Mouse (Mus musculus) cerebral cortex, adult 2 months (tissue): Measurements from ENCODE around the gene Serpina3i.

Experiments
- WGBS: fragments of 180-500 bp; shearing (Covaris S2); methylation state at CpG from one replicate; pipeline ENCODE4 v1.1.7; 2018; 5-methylcytosine and 5-hydroxymethylcytosine counted together

Serpina3i gene

DNA sequence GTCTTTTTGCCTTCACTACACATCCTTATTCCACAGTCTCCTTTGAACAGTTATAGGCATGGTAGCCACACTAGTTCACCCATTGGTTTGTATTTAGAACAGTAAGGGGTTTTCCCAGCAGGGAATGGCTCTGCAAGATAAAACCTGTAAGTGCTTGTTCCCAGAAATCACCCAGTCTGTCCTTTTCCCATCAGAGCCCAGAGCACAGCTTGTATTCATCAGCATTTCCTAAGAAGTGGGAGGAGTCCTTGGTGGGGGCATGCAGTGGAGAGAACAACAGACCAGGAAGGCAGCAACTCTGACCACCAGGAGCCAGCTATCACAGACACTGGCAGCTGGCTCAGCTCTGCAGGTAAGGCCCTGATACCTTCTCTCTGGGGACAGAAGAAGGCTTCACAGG is at the start of gene Serpina3i:
Gene Serpina3i (plus strand): TSS at position 260 of the 400 bp plus-strand sequence.

DNA sequence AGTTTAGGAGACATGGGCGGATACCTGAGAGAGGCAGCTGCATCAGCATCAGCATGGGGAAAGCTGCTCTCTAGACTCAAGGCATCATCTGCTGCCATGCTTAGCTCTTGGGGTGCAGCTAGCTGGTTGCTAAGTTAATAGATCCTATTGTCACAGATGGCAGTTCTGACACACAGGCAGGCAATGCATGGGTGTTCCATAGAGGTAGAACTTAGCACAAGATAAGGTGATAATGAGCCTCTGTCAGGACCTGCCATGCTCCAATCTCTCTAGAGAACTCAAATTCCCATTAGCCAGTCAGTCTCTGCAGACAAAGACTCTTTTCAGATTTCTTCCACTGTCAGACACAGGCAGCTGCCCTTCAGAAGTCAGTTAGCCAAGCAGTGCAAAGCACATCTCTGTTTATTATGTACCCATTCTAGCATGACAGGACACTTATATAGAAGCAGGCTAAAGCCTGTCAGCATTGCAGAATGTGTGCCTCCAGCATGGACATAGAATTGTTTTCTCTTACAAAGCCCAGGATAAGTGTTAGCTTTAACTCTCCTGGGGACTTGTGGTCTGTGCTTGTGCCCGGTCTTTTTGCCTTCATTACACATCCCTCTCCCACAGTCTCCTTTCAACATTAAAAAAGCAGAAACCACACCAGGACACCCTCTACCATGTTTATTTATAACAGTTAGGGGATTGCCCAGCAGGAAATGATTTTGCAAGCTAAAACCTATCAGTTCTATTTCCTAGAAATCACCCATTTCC is 49.1 kb upstream of the Serpina3i start:
- WGBS: 82% methylated on average over 2 of the region's 2 CpGs

DNA sequence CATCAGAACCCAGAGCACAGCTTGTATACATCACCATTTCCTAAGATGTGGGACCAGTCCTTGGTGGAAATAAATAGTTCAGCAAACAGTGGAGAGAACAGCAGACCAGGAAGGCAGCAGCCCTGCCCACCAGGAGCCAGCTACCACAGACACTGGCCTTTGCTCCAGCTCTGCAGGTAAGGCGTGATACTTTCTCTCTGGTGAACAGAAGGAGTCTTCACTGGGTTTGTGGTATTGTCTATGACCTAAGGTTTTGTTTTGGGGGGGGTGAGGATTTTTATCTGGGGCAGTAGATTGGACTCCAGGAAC is 48.5 kb upstream of the Serpina3i start, which contains the start of gene Serpina3f:
Gene Serpina3f (plus strand): TSS at position 100 of the 309 bp plus-strand sequence.
- WGBS: 88% methylated on average over 1 of the region's 1 CpGs

DNA sequence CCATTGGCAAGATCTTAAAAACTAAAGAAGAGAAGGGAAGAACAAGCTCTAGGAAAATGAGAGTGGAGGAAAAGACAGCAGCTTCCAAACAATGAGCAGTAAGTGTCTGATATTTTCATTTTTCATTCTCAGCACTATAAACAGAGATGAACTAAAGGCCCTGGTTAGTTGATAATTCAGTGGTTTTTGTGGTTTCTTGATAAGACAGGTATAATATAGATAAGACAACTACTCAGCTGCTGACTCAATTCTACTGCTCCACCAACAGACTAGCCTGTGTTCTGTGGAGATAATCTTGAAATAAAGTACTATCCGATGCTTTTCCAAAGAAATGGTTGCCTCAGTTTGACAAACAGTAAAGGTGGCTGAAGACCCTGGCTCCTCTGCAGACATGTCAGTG is 47.7 kb upstream of the Serpina3i start:
- 92% methylated on average over 1 of the region's 1 CpGs for WGBS

DNA sequence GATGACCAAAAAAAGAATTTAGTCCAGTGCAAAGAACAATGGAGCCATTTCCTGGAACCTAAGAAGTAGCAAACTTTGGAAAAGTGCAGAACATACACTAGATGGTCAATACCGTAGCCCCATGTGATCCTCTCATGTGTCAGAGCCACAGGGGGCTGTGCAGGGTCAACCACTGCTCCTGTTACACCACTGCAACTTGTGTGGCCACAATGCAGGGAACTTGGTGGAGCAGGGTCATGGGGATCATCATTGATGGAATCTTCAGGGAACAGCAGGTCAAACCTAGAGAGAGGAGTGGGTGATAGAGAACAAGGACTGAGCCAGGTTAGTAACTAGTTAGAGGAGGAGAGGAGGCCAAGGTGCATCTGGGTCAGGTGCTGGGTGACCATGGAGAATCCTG is 41.3 kb upstream of the Serpina3i start:
- WGBS: 89% methylated on average over 1 of the region's 1 CpGs

DNA sequence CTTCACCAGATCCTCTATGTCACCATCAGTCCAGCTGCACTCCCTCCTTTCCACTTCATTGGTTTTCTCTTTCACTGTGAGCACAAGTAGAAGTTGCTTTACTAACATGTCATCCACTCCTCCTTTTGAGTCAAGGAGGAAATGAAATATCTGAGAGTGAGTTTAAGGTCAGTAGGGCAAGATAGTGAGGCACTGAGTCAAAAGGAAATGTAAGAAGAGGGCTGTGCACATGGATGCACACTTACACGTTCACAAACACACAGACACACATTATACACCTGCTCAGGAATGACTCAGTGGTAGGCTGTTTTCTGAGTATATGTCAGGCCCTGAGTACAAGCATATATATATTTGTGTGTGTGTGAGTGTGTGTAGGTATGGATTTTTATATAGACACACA is 39.2 kb upstream of the Serpina3i start:
- WGBS: 73% methylated on average over 1 of the region's 1 CpGs

DNA sequence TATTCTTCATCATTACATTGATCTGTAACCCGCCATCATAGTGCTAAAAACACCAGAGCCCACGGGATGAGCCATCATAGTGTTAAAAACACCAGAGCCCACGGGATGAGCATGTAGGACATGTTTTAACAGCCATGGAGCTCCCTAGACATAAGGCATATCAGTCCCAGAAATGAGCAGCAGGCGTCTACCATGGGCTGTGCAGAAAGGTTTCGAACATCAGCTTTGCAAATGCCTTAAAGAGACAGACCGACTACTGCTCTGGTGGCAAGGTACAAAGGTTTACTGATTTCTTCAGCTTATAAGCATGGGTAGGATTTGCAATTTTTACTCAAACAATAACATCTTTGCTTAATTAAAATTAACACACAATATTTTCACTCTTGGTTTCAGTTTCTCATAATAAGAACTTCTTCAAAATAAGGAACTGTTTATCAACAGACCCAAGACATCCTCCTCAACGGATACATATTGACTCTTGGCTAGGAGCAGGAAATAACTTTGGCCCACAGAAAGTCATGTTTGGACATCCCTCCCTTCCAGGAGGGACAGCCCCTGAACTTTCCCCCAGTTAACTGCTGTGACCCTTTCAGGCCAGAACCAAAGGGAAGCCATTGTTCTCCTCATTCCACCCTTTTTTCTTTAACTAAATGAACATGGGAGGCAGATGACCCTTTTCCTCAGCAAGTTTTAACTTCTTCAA is 38.2 kb upstream of the Serpina3i start:
- 70% methylated on average over 7 of the region's 7 CpGs for WGBS

DNA sequence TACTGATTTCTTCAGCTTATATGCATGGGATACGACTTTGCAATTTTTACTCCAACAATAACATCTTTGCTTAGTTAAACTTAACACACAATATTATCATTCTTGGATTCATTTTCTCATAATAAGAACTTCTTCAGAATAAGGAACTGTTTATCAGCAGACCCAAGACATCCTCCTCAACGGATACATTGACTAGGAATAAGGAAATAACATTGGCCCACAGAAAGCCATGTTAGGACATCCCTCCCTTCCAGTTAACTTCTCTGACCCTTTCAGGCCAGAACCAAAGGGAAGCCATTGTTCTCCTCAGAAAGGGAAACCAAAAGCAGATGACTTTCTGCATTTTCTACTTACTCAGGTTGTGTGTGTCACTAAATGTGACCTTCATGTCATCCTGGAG is 32.2 kb upstream of the Serpina3i start:
- 72% methylated on average over 2 of the region's 2 CpGs for WGBS

DNA sequence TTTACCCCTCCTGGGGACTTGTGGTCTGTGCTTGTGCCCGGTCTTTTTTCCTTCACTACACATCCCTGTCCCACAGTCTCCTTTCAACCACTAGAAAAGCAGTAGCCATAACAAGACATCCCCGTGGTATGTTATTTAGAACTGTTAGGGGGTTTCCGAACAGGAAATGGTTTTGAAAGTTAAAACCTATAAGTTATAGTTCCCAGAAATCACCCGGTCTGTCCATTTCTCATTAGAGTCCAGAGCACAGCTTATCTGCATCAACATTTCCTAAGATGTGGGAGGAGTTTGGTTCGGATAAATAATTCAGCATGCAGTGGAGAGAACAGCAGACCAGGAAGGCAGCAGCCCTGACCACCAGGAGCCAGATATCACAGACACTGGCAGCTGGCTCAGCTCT is 27.0 kb upstream of the Serpina3i start, which contains the start of gene Serpina3g:
Gene Serpina3g (plus strand): TSS at position 331 of the 400 bp plus-strand sequence.
- WGBS: 80% methylated on average over 5 of the region's 5 CpGs

DNA sequence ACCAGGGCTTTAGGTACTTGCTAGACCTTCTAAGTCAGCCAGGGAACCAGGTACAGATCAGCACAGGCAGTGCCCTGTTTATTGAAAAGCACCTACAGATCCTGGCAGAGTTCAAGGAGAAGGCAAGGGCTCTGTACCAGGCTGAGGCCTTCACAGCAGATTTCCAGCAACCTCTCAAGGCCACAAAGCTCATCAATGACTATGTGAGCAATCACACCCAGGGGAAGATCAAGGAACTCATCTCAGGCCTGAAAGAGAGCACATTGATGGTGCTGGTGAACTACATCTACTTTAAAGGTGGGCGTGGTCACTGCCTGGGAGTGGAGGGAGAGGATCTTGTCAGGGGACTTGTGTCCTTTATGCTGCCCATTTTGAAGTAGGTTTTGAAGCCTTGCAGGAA is 24.9 kb upstream of the Serpina3i start:
- 100% methylated on average over 1 of the region's 1 CpGs for WGBS

DNA sequence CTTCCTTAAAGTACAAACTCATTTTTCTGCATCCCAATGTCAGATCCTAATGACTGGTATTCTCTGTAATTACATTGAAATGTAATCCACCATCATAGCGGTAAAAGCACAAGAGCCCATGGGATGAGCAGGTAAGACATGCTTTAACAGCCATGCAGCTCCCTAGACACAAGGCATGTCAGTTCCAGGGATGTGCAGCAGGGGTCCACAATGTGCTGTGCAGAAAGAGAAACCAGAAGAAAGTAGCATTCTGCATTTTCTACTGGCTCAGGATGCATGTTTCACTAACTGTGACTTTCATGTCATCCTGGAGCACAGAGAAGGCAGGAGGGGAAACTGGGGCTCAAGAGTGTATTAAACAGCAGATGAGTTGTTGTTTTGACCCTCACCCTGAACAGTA is 17.8 kb upstream of the Serpina3i start:
- 88% methylated on average over 1 of the region's 1 CpGs for WGBS

DNA sequence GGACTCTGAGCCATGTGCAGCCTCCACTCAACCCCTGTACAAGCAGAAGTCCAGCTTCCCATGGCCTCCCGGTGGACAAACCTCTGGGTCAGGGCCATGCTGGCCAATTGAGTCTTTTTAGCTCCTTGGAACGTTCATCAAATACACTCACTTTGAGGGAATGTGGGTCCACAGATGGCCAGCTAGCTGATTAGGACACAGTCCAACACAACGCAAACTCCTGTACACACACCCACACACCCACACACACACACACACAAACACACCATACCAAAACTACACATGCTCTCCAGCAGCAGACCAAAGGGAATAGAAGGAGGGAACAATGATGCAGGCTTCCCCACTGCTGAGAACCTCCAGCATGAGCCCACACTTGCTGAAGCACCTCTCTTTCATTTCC is 17.3 kb upstream of the Serpina3i start:
- WGBS: 37% methylated on average over 3 of the region's 3 CpGs

DNA sequence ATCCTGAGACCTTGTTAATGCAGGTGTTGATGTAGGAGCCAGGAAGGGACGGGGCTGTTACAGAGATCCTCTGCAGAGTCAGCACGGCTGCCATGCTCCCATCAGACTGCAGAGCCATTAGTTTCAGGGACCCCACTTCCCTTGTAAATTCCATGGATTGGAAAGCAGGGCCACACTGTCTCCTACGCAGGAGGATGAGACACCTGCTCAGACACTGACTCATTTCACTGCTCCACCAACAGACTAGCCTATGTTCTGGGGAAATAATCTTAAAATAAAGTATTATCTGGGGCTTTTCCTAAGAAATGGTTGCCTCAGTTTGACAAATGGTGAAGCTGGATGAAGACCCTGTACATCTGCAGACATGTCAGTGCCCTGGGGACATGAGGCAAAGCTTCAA is 14.7 kb upstream of the Serpina3i start:
- WGBS: 70% methylated on average over 3 of the region's 3 CpGs

DNA sequence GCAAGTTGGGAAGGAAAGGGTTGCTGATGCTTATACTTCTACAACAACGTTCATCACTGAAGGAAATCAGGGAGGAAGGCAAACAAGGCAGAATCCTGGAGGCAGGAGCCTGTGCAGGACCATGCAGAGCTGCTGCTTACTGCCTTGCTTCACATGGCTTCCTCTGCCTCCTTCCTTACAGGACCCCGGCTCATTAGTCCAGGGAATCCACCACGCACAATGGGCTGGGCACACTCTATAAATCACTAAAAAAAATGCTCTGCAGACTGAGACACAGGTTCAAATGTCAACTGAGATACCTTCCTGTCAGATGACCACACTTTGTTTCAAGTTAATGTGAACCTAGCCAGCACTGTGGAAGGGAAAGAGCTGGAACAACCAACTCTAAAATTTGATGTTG is 1.9 kb upstream of the Serpina3i start:
- WGBS: 78% methylated on average over 3 of the region's 3 CpGs

DNA sequence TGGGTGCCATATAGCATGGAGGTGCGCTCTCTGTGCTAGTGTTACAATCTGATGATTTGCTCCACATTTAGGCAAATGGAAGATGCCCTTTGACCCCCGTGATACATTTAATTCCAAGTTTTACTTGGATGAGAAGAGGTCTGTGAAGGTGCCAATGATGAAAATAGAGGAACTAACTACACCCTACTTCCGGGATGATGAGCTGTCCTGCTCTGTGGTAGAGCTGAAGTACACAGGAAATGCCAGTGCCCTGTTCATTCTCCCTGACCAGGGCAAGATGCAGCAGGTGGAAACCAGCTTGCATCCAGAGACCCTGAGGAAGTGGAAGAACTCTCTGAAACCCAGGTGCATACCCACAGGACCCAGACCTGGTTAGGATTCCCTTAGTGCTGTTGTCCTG is 3.5 kb downstream of the Serpina3i start:
- 78% methylated on average over 3 of the region's 3 CpGs for WGBS

DNA sequence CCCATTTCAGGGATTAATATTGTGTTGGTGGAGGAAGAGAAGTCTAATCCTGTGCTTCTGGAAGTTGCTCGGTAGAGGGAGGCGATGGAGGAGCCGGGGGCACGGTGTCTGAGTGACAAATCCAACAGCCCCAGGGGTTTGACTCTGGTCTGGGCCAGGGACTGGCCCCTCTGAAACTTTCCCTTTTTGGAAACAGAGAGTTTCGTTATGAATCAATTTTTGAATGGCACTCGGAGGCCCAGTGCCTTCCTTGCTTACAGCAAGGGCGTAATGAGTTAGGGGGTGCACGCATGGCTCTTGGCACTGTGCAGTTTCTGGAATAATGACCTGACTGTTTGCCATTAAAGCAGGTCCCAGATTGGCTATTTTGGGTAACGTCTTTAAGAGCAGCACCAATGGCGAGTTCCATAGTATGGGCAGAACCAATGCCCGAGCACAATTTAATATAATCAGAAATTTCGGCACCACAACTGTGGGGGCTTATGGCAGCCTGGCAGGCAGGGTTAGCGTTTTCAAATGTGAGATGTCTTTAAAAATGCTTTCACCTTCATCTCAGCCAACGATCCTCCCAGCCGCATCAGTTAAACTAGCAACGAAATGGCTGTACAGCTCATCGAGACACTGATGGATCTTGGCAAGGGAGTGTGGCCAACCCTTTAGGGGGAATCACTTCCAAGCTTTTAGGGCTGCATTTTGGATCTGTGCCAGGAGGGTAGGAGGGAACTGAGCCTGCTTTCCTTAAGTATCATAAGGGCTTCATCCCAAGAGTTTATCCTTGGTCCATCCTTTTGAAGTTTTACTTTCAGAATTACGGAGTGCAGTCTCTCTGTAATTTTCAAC is 15.5 kb downstream of the Serpina3i start:
- WGBS: 52% methylated on average over 18 of the region's 18 CpGs

DNA sequence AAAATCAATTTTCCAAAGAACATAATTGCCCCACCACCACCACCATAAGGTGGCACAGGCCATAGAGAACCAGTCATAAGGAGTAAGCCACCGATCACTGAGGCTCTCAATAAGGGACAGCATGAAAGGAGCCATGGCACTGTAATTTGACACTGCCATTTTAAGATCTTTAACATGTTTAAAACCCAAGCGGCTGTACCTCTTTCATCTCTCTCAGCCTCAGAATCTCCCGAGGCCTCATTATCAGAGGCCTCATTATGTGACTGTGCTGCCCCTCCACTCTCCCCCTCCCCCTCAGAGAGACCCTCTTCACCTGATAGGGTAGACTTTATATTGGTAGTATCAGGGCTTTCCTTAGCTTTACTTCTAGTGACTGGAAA is 16.1 kb downstream of the Serpina3i start:
- 27% methylated on average over 3 of the region's 3 CpGs for WGBS

DNA sequence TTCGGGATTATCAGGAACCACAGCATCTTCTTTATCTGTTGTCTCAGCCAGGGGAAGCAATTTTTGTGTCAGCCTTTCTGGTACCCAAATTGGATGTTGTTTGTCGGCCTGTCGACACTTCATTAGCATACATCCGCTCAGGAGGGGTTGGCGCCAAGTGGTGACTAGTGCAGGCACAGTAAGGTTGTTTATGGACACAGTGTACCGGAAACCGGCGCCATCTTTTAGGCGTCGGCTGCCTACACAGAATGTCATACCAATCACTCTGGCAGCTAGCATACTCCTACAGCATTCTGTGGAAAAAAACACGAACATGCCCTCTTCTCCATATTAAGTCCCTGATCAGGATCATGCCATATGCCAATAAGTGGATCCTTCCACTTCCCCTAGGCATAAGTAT is 20.5 kb downstream of the Serpina3i start:
- 68% methylated on average over 11 of the region's 11 CpGs for WGBS

DNA sequence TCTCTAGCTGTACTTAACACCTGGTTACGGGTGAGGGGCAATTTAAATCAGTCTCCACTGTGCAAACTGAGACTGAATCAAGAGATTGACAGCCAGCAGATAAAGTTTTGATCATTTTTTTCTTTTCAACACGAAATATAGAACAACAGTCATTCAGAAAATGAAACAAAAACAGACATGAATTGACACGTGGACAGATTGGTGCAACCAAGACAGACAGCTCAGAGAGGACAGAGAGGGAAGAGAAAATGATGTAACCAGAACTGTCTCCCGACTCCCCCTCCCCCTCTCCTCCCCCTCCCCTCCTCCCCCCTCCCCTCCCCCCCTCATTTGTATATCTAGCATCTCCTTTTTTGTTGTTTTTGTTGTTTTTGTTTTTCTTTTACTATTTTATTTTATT is 26.9 kb downstream of the Serpina3i start:
- 49% methylated on average over 4 of the region's 4 CpGs for WGBS

DNA sequence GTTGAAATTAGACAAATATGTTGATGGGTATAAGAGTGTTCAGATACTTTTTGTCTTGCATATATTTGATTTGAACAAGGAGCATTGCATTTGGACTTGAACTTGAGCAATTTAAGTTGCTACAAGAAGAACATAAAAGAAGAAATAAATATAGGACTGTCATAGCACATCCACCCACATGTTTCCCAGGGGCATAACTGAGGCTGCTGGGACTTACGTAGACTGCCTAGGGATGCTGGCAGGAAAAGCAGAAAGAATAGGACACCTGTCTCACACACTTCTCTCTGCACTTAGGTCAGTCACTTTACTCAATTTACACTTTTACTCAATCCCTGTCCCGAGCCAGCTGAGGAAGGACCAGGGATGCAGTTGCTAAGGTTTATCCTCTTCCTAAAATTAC is 31.0 kb downstream of the Serpina3i start:
- 59% methylated on average over 2 of the region's 2 CpGs for WGBS

DNA sequence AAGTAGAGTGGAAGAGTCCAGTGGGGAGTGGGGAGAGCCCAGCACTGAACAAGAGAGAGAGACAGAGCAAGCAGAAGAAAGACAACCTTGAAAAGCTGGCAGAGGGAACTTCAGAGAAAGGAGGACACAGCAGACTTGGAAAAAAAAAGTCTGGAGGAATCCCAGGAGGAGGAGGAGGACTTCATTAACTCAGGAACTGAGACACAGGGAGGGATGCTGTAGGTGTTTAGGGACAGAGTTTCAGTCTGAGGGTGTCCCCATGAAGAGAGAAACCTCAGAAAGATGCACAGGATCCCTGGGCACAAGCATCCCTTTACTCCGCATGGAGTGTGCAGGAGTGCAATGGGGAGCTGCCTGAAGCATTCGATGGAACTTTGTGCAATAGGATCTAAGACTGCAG is 35.1 kb downstream of the Serpina3i start:
- 50% methylated on average over 2 of the region's 2 CpGs for WGBS

DNA sequence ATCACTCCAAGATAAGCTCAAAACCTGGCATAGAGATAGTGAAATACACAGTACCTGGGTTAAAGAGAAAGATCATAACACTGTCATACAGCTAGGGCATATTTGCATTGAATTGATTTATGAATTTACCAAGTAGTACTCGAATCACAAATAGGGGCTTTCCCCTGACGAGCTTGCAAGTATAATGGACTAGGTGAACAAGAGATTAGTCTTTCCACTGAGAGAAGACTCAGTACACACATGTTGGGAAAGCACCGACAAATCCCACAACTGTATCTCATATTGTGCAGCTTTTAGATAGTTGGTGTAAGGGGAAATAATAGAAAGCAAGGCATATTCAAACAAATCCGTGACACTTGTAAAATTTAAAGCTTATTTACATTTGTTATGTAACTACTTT is 43.1 kb downstream of the Serpina3i start:
- 82% methylated on average over 4 of the region's 4 CpGs for WGBS

DNA sequence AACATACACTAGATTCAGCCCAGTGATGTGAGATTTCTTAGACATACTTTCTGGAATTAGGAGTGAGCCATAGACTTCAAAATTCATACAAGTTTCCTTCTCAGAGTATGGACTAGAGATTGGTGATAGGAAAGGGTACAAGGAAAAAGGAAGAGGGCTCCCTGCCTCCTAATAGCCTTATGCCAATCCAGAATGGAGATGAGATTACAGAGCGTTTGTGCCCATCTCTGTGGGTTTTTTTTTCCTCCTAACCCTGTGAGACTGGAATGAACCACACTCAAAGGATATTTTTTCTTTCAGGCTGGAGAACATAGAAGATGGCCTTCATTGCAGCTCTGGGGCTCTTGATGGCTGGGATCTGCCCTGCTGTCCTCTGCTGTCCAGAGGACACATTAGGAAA is 51.3 kb downstream of the Serpina3i start, which contains the start of gene Serpina3j:
Gene Serpina3j (plus strand): TSS at position 301 of the 400 bp plus-strand sequence.
- 83% methylated on average over 1 of the region's 1 CpGs for WGBS
